8 mouse cellular contexts compared by ENCODE assay signal in the genomic region with DNA sequence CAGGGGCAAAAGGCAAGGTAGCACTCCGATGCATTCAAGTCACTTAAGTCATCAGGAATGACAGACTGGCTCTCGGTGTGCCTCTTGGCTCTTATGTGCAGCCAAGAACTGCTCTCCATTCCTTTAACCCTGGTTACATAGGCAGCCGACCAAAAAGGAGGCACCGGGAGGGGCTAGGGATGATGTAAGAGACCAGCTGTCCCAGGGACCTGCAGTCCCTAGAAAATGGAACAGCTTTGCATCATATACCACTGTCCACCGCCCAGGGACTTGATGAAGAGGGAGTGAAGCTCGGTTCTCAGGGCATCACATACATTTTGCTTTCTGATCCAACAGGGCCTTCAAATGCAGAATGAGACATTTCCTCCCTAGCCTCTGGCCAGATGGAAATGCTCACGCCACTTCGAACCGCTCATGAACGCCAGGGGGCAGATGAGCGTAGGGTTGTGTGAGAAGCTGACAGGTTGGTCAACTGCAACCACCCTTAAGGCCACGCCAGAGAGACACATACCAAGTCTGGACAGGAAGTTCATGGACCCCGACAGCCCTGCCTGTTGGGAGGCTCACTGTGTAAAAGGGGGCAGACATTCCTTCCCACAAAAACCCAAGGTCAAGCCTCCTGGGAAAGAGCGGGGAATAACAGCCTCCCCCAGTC. TPM values are rescaled to one million over a fixed set of nuclear protein-coding genes. Genes with fewer than 3 reads are reported as not detected.
DNase-seq lines count a peak whose midpoint lies in the region; ATAC-seq and TF ChIP-seq lines count a peak whose summit lies in the region.

No protein-coding gene starts in this region.

- H3K4me2 ChIP-seq in hindbrain, embryonic 13.5 days = no peak overlapping the region

- no peak overlapping the region for H3K27ac ChIP-seq in cerebellum, adult 2 months (ENCODE audit: insufficient read depth, low read length)
- H3K27ac ChIP-seq in hindbrain, embryonic 13.5 days = peak overlapping the region; percentile 13; the same call in 1 of the 2 replicates

- peaks cover 23% of the 10 kb centered on the region for H3K36me3 ChIP-seq in hindbrain, embryonic 13.5 days

- peak; percentile 53 for TF ChIP-seq CTCF in cerebellum, adult 2 months (IDR thresholded peaks at IDR 0.05; ENCODE audit: borderline replicate concordance, insufficient read depth, low read depth, low read length)

- TF ChIP-seq POLR2A in cerebellum, adult 2 months (IDR thresholded peaks at IDR 0.05; ENCODE audit: borderline replicate concordance, insufficient read depth, low read length) = no peak

- H3K9me3 ChIP-seq in hindbrain, embryonic 13.5 days = no peaks in the 10 kb centered on the region

- 35% methylated on average over 14 of the region's 14 CpGs for WGBS in cerebellum, adult 2 months
- 22% methylated on average over 14 of the region's 14 CpGs for WGBS in hindbrain, embryonic 13.5 days

- DNase-seq in NIH3T3 (ENCODE audit: low read depth) = peak; percentile 94
- peak; percentile 54 to 60 for DNase-seq in cerebellum, adult 2 months
- DNase-seq in frontal cortex, postnatal 25 days (ENCODE audit: low spot score in 2 of 2) = peak; percentile 57 to 61
- peak; percentile 53 for DNase-seq in left cerebral cortex, adult 11 months (ENCODE audit: low spot score)
- DNase-seq in lung, postnatal 36 days = peak; percentile 95
- DNase-seq in retina, postnatal 1 day = peak; percentile 77
- DNase-seq in urinary bladder, postnatal 14 days (ENCODE audit: low spot score) = peak; percentile 91

- no peak overlapping the region for H3K4me3 ChIP-seq in cerebellum, adult 2 months (replicated peaks; ENCODE audit: insufficient read depth, low read depth, low read length)
- H3K4me3 ChIP-seq in hindbrain, embryonic 13.5 days = no peak overlapping the region

- H3K9ac ChIP-seq in hindbrain, embryonic 13.5 days = no peak overlapping the region

- 0 out of 2 replicates have a peak, but pooled peaks cover 7% of the 10 kb centered on the region for H3K4me1 ChIP-seq in cerebellum, adult 2 months (ENCODE audit: control insufficient read depth, insufficient read depth, low read length)
- peaks cover 14% of the 10 kb centered on the region for H3K4me1 ChIP-seq in hindbrain, embryonic 13.5 days (replicated peaks)

- no peak for ATAC-seq in hindbrain, embryonic 13.5 days (ENCODE audit: low FRiP score)

- H3K27me3 ChIP-seq in cerebellum, adult 2 months (ENCODE audit: control insufficient read depth, insufficient read depth, low read length) = no peaks in the 10 kb centered on the region
- H3K27me3 ChIP-seq in hindbrain, embryonic 13.5 days = peaks cover 91% of the 10 kb centered on the region

RNA-seq across cellular contexts. Expression of gene Myrf, which starts 25.8 kb away (rescaled TPM):
- polyA plus RNA-seq in cerebellum, adult 2 months (2012; rRNA removed) = 35.0 and 43.1 TPM in 2 replicates
- polyA plus RNA-seq in hindbrain, embryonic 13.5 days (2015; fragmentation: Nextera tagmentation; extraction: Ambion mirVana) = 0.44 and 0.50 TPM in 2 replicates

RNA-seq across cellular contexts. Expression of gene Dagla, which starts 38.4 kb away (rescaled TPM):
- polyA plus RNA-seq in cerebellum, adult 2 months (2012; rRNA removed) = 53.4 and 59.5 TPM in 2 replicates
- 6.1 and 6.3 TPM in 2 replicates for polyA plus RNA-seq in hindbrain, embryonic 13.5 days (2015; fragmentation: Nextera tagmentation; extraction: Ambion mirVana)

Comparison
In these comparisons a context has a peak if more than half of its experiments do, and no peak if none do; other contexts are left out.
1. RNA of gene Myrf, which starts 25.8 kb away (polyA plus RNA-seq): 35.0 to 43.1 TPM in cerebellum, adult 2 months; 0.44 to 0.50 TPM in hindbrain, embryonic 13.5 days; every median in the first group is over 10 times any median in the second.
2. Peak in every context shown above with its lines, with median percentiles within 50 percentile points of each other: DNase-seq.